Mouse (Mus musculus) stomach, postnatal 0 days (tissue): ENCODE measurements around the gene Rbm34. TPM values are rescaled to one million over a fixed set of nuclear protein-coding genes. Genes with fewer than 3 reads are reported as not detected.
"Not testable (repeated sequence)": the region's sequence is repeated elsewhere in the genome, so short reads cannot be mapped to it uniquely, and the experiment has no call there.

ENCODE experiments used
- ATAC-seq: fragments of 200-750 bp; cut with Nextera tagmentation; 2 replicates; pipeline ENCODE4 v1.8.0; 2017; ENCODE audit not compliant: low FRiP score, low TSS enrichment
- DNase-seq: peaks from one replicate; pipeline ENCODE4 v3.0.0-alpha.2; 2016; ENCODE audit warnings: low spot score
- H3K27ac ChIP-seq: fragments of 300-500 bp; sonication (generic); replicated peaks from 2 replicates; pipeline ENCODE4 v1.5.1; 2014; ENCODE audit warnings: mild to moderate bottlenecking, control low read depth
- H3K27me3 ChIP-seq: fragments of 300-500 bp; sonication (generic); 2 replicates; pipeline ENCODE4 v1.6.1; 2014; ENCODE audit warnings: low read length; ENCODE audit not compliant: control insufficient read depth, insufficient read depth
- H3K36me3 ChIP-seq: fragments of 300-500 bp; sonication (generic); 2 replicates; pipeline ENCODE4 v1.6.1; 2014; ENCODE audit warnings: low read length, mixed read lengths; ENCODE audit not compliant: control insufficient read depth, insufficient read depth
- H3K4me1 ChIP-seq: fragments of 300-500 bp; sonication (generic); replicated peaks from 2 replicates; pipeline ENCODE4 v1.6.1; 2014; ENCODE audit warnings: antibody characterized with exemption; ENCODE audit not compliant: control insufficient read depth, insufficient read depth
- H3K4me2 ChIP-seq: fragments of 300-500 bp; sonication (generic); replicated peaks from 2 replicates; pipeline ENCODE4 v1.6.1; 2014; ENCODE audit warnings: low read depth, mild to moderate bottlenecking, control low read depth, moderate library complexity
- H3K4me3 ChIP-seq: fragments of 300-500 bp; sonication (generic); 2 replicates; pipeline ENCODE4 v1.5.1; 2014; ENCODE audit warnings: low read depth, low read length, control low read depth
- H3K9ac ChIP-seq: fragments of 300-500 bp; sonication (generic); 2 replicates; pipeline ENCODE4 v1.6.1; 2014; ENCODE audit warnings: mild to moderate bottlenecking, low read length, control low read depth, mixed read lengths
- H3K9me3 ChIP-seq: fragments of 300-500 bp; sonication (generic); 2 replicates; pipeline ENCODE4 v1.6.1; 2016; ENCODE audit warnings: low read length; ENCODE audit not compliant: control insufficient read depth
- CTCF ChIP-seq: IDR thresholded peaks from 2 replicates; pipeline ENCODE4 v1.5.1; 2016; ENCODE audit warnings: antibody characterized with exemption, low read depth, mild to moderate bottlenecking, moderate library complexity
- EP300 ChIP-seq: optimal IDR thresholded peaks from 2 replicates; pipeline ENCODE3; 2016; ENCODE audit warnings: antibody characterized with exemption
- WGBS: fragments of 180-500 bp; shearing (Covaris S2); extraction: QIAGEN DNeasy Blood & Tissue Kit; methylation state at CpG from one replicate; pipeline ENCODE4 v1.1.7; 2014; 5-methylcytosine and 5-hydroxymethylcytosine counted together
- polyA plus RNA-seq: library from polyadenylated mRNA; unstranded; fragments of >200 nt; fragmentation: Nextera tagmentation; extraction: Ambion mirVana; gene quantifications from 2 replicates; pipeline ENCODE4 v1.2.1, GENCODE M21; 2015

The Rbm34 gene
- polyA plus RNA-seq, 1 experiment from 2014 or later, result 18.4 TPM

DNA sequence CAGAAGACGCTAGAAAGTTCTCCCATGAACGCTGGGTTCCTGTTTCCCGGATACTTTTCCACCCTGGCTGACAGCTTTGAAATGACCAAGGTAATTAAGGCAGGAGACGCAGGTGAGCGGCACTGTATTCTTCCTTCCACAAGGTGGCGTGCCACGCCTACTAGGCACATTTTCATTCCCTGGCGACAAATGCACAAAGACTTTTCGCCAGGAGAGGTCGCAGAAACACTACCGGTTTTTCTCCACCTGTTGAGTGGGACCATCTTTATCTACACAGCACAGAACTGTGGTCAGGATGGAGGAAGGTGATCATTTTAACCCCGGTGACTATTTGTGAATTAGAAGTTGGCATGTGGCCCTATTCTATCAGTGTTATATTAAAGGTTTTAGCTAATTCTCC is 15.6 kb upstream of the Rbm34 start:
- Histone ChIP-seq H3K27ac (no peak overlapping the region), H3K4me3 (no peak overlapping the region), H3K27me3 (no peaks in the 10 kb centered on the region), H3K36me3 (no peaks in the 10 kb centered on the region), H3K4me2 (no peak overlapping the region), H3K4me1 (no peaks in the 10 kb centered on the region), H3K9me3 (no peaks in the 10 kb centered on the region), H3K9ac (no peak overlapping the region)
- DNase-seq (peak; percentile 89), ATAC-seq (peak; percentile 70)
- TF ChIP-seq CTCF (peak; percentile 100), EP300 (no peak)
- WGBS, result under 1% methylated on average over 12 of the region's 12 CpGs

DNA sequence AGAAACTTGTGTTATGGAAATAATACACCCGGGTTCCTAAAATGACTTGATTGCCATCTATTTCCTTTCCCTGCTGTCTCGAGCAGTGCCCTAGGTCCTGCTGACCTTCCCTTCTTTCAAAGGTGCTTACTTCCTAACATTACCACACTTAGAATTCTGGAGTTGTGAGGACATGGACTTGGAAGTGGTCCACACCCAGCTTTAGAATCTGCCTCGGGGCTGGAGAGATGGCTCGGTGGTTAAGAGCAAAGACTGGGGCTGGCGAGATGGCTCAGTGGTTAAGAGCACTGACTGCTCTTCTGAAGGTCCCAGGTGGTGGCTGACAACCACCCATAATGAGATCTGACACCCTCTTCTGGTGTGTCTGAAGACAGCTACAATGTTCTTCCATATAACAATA is 9.2 kb upstream of the Rbm34 start:
- WGBS, result 57% methylated on average over 5 of the region's 5 CpGs
- no peaks in the 10 kb centered on the region for H3K27me3 ChIP-seq
- H3K27ac ChIP-seq, result no peak overlapping the region
- H3K9ac ChIP-seq, result no peak overlapping the region
- no peak for TF ChIP-seq CTCF
- TF ChIP-seq EP300, result no peak
- H3K4me2 ChIP-seq, result no peak overlapping the region
- no peaks in the 10 kb centered on the region for H3K4me1 ChIP-seq
- H3K4me3 ChIP-seq, result no peak overlapping the region
- DNase-seq (no peak), ATAC-seq (0 out of 2 replicates have a peak, but pooled peaks have one; percentile 13)
- H3K9me3 ChIP-seq, result no peaks in the 10 kb centered on the region
- no peaks in the 10 kb centered on the region for H3K36me3 ChIP-seq

DNA sequence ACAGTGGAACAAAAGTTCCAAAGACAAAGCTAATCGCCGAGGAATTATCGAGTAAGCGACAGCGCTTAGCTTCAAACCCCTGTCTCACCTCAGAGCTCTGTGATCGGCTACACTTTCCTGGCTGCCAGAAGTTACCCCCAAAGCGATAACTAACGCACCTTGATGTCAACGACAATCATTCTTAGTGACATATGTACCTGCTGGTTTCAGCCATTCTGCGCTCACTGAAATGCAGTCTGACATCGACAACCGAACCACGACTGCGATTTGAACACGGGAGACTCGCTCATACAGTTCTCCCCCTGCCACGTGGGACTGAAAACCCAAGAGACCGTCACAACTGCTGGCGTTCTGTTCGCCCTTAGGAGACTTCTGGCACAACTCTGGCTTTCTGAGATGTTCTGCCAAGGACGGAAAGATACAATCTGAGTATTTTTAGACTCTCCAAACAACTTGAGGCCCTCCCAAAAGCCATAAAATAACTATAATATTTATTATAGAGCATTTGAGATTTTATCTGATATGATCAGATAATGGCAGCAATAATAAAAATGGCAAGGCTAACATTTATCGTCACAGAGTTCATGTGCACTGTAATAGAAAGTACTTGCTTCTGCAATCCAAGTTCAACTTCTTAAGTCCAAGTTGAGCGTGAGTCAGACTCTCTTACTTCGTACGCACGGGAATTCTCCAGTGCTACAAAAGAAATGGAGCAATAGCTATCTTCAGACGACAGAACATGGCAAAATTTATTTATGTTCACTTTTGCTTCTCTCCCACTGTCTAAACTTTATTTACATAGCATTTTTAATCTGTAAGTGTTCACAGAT is 8.4 kb upstream of the Rbm34 start:
- Histone ChIP-seq H3K9ac (no peak overlapping the region), H3K4me2 (peak overlapping the region; percentile 49), H3K27ac (no peak overlapping the region), H3K4me3 (peak overlapping the region; percentile 23), H3K9me3 (no peaks in the 10 kb centered on the region), H3K36me3 (no peaks in the 10 kb centered on the region), H3K27me3 (no peaks in the 10 kb centered on the region), H3K4me1 (no peaks in the 10 kb centered on the region)
- DNase-seq (peak; percentile 23), ATAC-seq (peak; percentile 67; the same call in 1 of the 2 replicates)
- 7% methylated on average over 27 of the region's 27 CpGs for WGBS
- TF ChIP-seq CTCF, result no peak
- no peak for TF ChIP-seq EP300

DNA sequence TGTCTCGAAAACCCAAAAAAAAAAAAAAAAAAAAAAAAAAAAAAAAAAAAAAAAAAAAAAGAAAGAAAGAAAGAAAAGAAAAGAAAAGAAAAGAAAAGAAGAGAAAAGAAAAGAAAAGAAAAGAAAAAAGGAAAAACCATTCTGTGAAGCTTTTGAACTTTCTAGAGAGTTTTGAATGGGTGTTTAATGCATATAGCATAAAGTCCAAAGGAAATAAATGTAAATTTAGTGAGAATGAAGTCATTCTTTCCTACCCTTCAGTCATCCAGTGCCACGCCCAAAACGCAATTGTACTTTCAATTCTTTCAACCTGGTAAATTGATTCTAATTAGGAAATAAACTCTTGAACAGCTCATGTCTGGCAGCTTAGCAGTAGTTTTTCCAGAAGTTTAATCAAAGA is 7.7 kb upstream of the Rbm34 start:
- H3K9ac ChIP-seq, H3K27me3 ChIP-seq, H3K4me1 ChIP-seq, H3K27ac ChIP-seq, ATAC-seq, H3K36me3 ChIP-seq, H3K9me3 ChIP-seq, DNase-seq: not testable (repeated sequence)
- WGBS, result 36% methylated on average over 2 of the region's 3 CpGs
- Histone ChIP-seq H3K4me3 (peak overlapping the region; percentile 23), H3K4me2 (peak overlapping the region; percentile 49)

DNA sequence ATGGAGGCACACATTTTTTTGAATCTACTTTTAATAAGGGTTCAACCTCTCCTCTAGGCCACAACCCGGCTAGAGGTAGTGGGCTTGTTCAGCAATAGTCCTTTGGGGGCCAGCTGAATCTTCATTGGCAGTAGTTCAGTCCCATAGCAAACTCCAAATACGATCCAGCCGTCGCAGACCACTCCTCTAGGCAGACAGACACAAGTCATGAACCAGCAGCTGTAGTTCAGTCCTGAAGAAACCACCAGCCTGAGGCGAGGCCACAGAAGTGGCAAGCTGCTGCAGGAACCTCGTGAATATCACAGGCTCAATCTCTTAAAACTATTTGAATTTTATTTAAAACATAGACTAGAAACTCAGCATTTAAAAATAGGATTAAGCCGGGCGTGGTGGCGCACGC is 7.2 kb upstream of the Rbm34 start:
- ATAC-seq (no peak), DNase-seq (no peak)
- H3K27me3 ChIP-seq, result no peaks in the 10 kb centered on the region
- H3K27ac ChIP-seq, result no peak overlapping the region
- TF ChIP-seq CTCF, result no peak
- no peaks in the 10 kb centered on the region for H3K9me3 ChIP-seq
- H3K4me2 ChIP-seq, result no peak overlapping the region
- WGBS, result 82% methylated on average over 10 of the region's 10 CpGs
- no peaks in the 10 kb centered on the region for H3K36me3 ChIP-seq
- H3K4me1 ChIP-seq, result no peaks in the 10 kb centered on the region
- H3K9ac ChIP-seq, result no peak overlapping the region
- no peak overlapping the region for H3K4me3 ChIP-seq

DNA sequence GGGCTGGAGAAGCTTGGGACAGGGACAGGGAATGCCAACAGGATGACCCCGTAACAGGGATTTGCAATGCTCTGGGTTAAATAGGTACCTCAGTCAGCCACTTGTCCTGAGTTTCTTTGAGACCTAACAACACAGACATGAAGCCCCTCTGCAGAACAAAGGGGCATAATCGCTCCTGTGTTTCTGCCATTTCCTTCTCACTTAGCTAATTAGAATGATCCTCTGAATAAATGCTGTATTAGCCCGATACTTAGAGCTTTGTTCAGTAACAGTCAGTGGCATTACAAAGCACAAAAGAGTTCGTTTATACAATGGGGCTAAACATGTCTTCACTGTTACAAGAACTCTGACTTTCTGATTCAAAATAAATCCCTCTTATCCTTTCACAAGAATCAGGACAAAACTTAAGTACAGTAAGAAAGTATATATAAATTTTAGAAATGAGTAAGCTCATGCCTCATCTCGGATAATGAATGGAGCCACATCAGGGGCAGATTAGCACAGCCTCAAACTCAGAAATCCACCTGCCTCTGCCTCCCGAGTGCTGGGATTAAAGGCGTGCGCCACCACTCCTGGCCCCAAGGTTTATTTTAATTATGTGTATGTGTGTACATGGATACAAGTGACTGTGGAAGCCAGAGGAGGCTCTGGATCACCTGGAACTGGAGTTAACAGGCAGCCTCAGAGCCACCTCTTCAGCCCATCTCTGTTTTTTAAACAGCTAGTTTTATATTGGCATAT is 5.9 kb upstream of the Rbm34 start:
- no peak for ATAC-seq

More for the DNA sequence above, 5.9 kb upstream of the Rbm34 start:
- no peak overlapping the region for H3K27ac ChIP-seq
- no peak overlapping the region for H3K4me2 ChIP-seq
- no peak overlapping the region for H3K4me3 ChIP-seq
- WGBS, result 56% methylated on average over 8 of the region's 8 CpGs
- H3K9ac ChIP-seq, result no peak overlapping the region
- DNase-seq, result no peak
- no peaks in the 10 kb centered on the region for H3K9me3 ChIP-seq
- no peaks in the 10 kb centered on the region for H3K27me3 ChIP-seq
- TF ChIP-seq CTCF (no peak), EP300 (no peak)
- no peaks in the 10 kb centered on the region for H3K36me3 ChIP-seq
- no peaks in the 10 kb centered on the region for H3K4me1 ChIP-seq
